ENCODE assay signal across 11 mouse cellular contexts in the genomic region with DNA sequence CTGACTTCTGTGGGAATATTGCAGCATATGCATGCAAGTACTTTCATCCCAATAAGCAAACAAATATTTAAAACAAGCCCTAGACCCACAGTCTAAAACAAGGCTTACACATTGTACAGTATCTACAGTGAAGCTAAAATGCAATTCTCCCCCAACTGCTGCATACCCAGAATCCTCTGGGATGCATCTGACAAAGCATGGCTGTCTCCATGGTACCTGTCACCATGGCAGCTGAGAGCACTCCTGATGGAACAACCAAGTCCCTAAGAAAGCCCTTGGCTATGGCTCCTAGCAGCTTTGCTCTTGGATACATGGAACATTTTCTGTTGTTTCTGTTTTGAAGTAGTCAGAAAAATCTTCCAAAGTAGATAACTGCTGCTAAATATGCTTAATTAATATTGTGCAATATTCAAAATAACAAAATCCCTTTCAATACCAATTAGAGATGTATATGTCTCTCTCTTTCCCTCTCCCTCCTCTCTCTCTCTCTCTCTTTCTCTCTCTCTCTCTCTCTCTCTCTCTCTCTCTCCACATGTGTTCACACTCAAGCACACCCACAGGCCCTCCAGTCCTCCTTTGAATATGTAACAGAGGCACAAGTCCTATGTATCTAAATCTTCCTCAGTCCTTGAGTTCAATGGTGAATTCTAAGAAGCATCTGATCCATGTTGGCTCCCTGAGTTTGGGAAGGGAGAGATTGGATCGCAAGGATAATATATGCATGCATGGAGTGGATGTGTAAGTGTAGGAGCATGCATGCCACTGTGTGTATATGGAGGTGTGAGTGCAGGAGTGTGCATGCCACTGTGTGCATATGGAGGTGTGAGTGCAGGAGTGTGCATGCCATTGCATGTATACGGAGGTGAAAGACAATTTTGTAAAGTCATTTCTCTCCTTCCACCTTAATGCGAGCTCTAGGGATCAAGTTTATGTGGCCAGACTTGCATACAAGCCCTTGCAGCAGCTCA.
DNase-seq lines count a peak whose midpoint lies in the region; ATAC-seq lines count a peak whose summit lies in the region.
"Had no signal": no experiment of that assay in that cellular context is flagged by ENCODE, and none has a peak within 500 bp of the region (broad histone marks: within the 10 kb centered on the region; RNA-seq: fewer than 3 reads in every experiment).

No protein-coding gene starts in this region.

- no peak overlapping the region for H3K4me3 ChIP-seq in midbrain, embryonic 11.5 days (ENCODE audit: low read depth, low read length)
- H3K4me3 ChIP-seq in midbrain, embryonic 10.5 days: no peak overlapping the region
- H3K4me3 ChIP-seq in hindbrain, embryonic 12.5 days: no peak overlapping the region

- H3K36me3 ChIP-seq in midbrain, embryonic 11.5 days (ENCODE audit: control insufficient read depth, insufficient read depth, low read length): no peaks in the 10 kb centered on the region
- no peaks in the 10 kb centered on the region for H3K36me3 ChIP-seq in midbrain, embryonic 10.5 days
- no peaks in the 10 kb centered on the region for H3K36me3 ChIP-seq in hindbrain, embryonic 12.5 days

- no peak for DNase-seq in midbrain, embryonic 11.5 days (ENCODE audit: low spot score, missing footprints)
- DNase-seq in midbrain, embryonic 10.5 days (ENCODE audit: low spot score): no peak
- peak; percentile 72 for DNase-seq in left cerebral cortex, postnatal 4 days
- DNase-seq in right cerebral cortex, postnatal 36 days (ENCODE audit: low spot score in 2 of 2): peak; percentile 39 to 63
- no peak for DNase-seq in cerebellum, postnatal 25 days
- no peak for DNase-seq in urinary bladder, postnatal 10 days (ENCODE audit: low spot score)
- no peak for DNase-seq in Muller cell, postnatal 12 days (ENCODE audit: inconsistent ontology term)
- DNase-seq: adrenal gland, adult 2 months; kidney, postnatal 10 days; thymus, postnatal 14 days had no signal

- no peaks in the 10 kb centered on the region for H3K9me3 ChIP-seq in midbrain, embryonic 11.5 days (ENCODE audit: control insufficient read depth, low read length)
- H3K9me3 ChIP-seq in midbrain, embryonic 10.5 days (replicated peaks): no peaks in the 10 kb centered on the region
- H3K9me3 ChIP-seq in hindbrain, embryonic 12.5 days (replicated peaks): no peaks in the 10 kb centered on the region

- no peaks in the 10 kb centered on the region for H3K27me3 ChIP-seq in midbrain, embryonic 11.5 days (ENCODE audit: control insufficient read depth, insufficient read depth, low read length)
- H3K27me3 ChIP-seq in midbrain, embryonic 10.5 days (ENCODE audit: low read depth, poor library complexity, severe bottlenecking): no peaks in the 10 kb centered on the region
- no peaks in the 10 kb centered on the region for H3K27me3 ChIP-seq in hindbrain, embryonic 12.5 days

- 90% methylated on average over 3 of the region's 3 CpGs for WGBS in midbrain, embryonic 11.5 days
- 85% methylated on average over 3 of the region's 3 CpGs for WGBS in midbrain, embryonic 10.5 days
- WGBS in hindbrain, embryonic 12.5 days: 94% methylated on average over 3 of the region's 3 CpGs

- ATAC-seq in midbrain, embryonic 11.5 days (ENCODE audit: low FRiP score): peak; percentile 68; the same call in 1 of the 2 replicates
- ATAC-seq in hindbrain, embryonic 12.5 days (ENCODE audit: low FRiP score): peak; percentile 84

- no peak overlapping the region for H3K9ac ChIP-seq in midbrain, embryonic 11.5 days (ENCODE audit: low read length)
- H3K9ac ChIP-seq in hindbrain, embryonic 12.5 days: no peak overlapping the region

- no peak overlapping the region for H3K4me2 ChIP-seq in midbrain, embryonic 11.5 days
- no peak overlapping the region for H3K4me2 ChIP-seq in hindbrain, embryonic 12.5 days (replicated peaks)

- H3K27ac ChIP-seq in midbrain, embryonic 11.5 days (ENCODE audit: low read depth, low read length): no peak overlapping the region
- H3K27ac ChIP-seq in midbrain, embryonic 10.5 days (replicated peaks): no peak overlapping the region
- peak overlapping the region; percentile 64; the same call in 1 of the 2 replicates for H3K27ac ChIP-seq in hindbrain, embryonic 12.5 days

- intact Hi-C loops in left cerebral cortex, postnatal 4 days (cut with DNase I): no loop called here

- no peaks in the 10 kb centered on the region for H3K4me1 ChIP-seq in midbrain, embryonic 11.5 days (ENCODE audit: control insufficient read depth, insufficient read depth, low read length)
- H3K4me1 ChIP-seq in midbrain, embryonic 10.5 days: peaks cover 13% of the 10 kb centered on the region; the same call in 1 of the 2 replicates
- peaks cover 18% of the 10 kb centered on the region for H3K4me1 ChIP-seq in hindbrain, embryonic 12.5 days

Comparison
In these comparisons a context has a peak if more than half of its experiments do, and no peak if none do; other contexts are left out.
1. DNase-seq: peak in left cerebral cortex, postnatal 4 days (single experiment) and right cerebral cortex, postnatal 36 days (2 of 2); none in midbrain, embryonic 11.5 days (single experiment), midbrain, embryonic 10.5 days (single experiment), cerebellum, postnatal 25 days (0 of 2), urinary bladder, postnatal 10 days (single experiment) and Muller cell, postnatal 12 days (single experiment).